In genomic region chr13:42822545-42822944, GRCm38 (mm10) we compare ENCODE assay signal across 9 mouse cellular contexts.
DNase-seq lines count a peak whose midpoint lies in the region; ATAC-seq lines count a peak whose summit lies in the region.
"Had no signal": no experiment of that assay in that cellular context is flagged by ENCODE, and none has a peak within 500 bp of the region (broad histone marks: within the 10 kb centered on the region; RNA-seq: fewer than 3 reads in every experiment).

No protein-coding gene starts in this region.

- WGBS in intestine, embryonic 15.5 days = 21% methylated on average over 10 of the region's 10 CpGs
- WGBS in midbrain, embryonic 16.5 days = 22% methylated on average over 10 of the region's 10 CpGs

- no peaks in the 10 kb centered on the region for H3K36me3 ChIP-seq in intestine, embryonic 15.5 days
- H3K36me3 ChIP-seq in midbrain, embryonic 16.5 days (ENCODE audit: control insufficient read depth, insufficient read depth, low read length) = no peaks in the 10 kb centered on the region

- no peaks in the 10 kb centered on the region for H3K27me3 ChIP-seq in intestine, embryonic 15.5 days (replicated peaks)
- no peaks in the 10 kb centered on the region for H3K27me3 ChIP-seq in midbrain, embryonic 16.5 days (ENCODE audit: control insufficient read depth, insufficient read depth, low read depth, low read length)

- H3K27ac ChIP-seq in intestine, embryonic 15.5 days = no peak overlapping the region
- no peak overlapping the region for H3K27ac ChIP-seq in midbrain, embryonic 16.5 days (ENCODE audit: low read length)

- no peaks in the 10 kb centered on the region for H3K4me1 ChIP-seq in intestine, embryonic 15.5 days (replicated peaks)
- H3K4me1 ChIP-seq in midbrain, embryonic 16.5 days (ENCODE audit: control insufficient read depth, insufficient read depth, low read length) = peaks cover 13% of the 10 kb centered on the region; the same call in 1 of the 2 replicates
- H3K4me1 ChIP-seq: megakaryocyte, embryonic 14.5 days had no signal

- H3K9ac ChIP-seq in intestine, embryonic 15.5 days = no peak overlapping the region
- H3K9ac ChIP-seq in midbrain, embryonic 16.5 days (ENCODE audit: low read depth, low read length) = no peak overlapping the region

- no peak overlapping the region for H3K4me2 ChIP-seq in intestine, embryonic 15.5 days (replicated peaks)
- no peak overlapping the region for H3K4me2 ChIP-seq in midbrain, embryonic 16.5 days (ENCODE audit: low read length)

- DNase-seq in adrenal gland, adult 18-20 months (ENCODE audit: low spot score in 2 of 2) = peak; percentile 83 to 86
- peak; percentile 89 to 93 for DNase-seq in cerebellum, postnatal 25 days
- DNase-seq in gastrocnemius, adult 8-10 months (ENCODE audit: low spot score in 2 of 2) = peak; percentile 25 to 31
- peak; percentile 80 to 88 for DNase-seq in left cerebral cortex, postnatal 25 days (ENCODE audit: low spot score in 2 of 2)
- DNase-seq in spleen, adult 18-20 months = peak; percentile 14 to 72

- intact Hi-C loops in left cerebral cortex, postnatal 25 days (cut with DNase I) = loop anchor here (2.0 to 10.0 kb wide), 4 partner anchors 140 to 518 kb away; partner anchors contain the start of genes Edn1 and Phactr1

- H3K4me3 ChIP-seq in intestine, embryonic 15.5 days (replicated peaks) = no peak overlapping the region
- no peak overlapping the region for H3K4me3 ChIP-seq in midbrain, embryonic 16.5 days (ENCODE audit: low read depth, low read length)
- H3K4me3 ChIP-seq: megakaryocyte, embryonic 14.5 days had no signal

- ATAC-seq in intestine, embryonic 15.5 days = peak; percentile 59
- peak; percentile 76 for ATAC-seq in midbrain, embryonic 16.5 days
- no peak for ATAC-seq in erythroid progenitor cell, adult 5-6 weeks (replicated peaks; ENCODE audit: low FRiP score, poor library complexity, severe bottlenecking)

- H3K9me3 ChIP-seq in intestine, embryonic 15.5 days = no peaks in the 10 kb centered on the region
- no peaks in the 10 kb centered on the region for H3K9me3 ChIP-seq in midbrain, embryonic 16.5 days (replicated peaks; ENCODE audit: control insufficient read depth, low read length, poor library complexity, severe bottlenecking)

Comparison
In these comparisons a context has a peak if more than half of its experiments do, and no peak if none do; other contexts are left out.
1. DNase-seq: peak in every context shown above with its lines; median percentile 91 in cerebellum, postnatal 25 days; 84 in adrenal gland, adult 18-20 months; 84 in left cerebral cortex, postnatal 25 days; 43 in spleen, adult 18-20 months; 28 in gastrocnemius, adult 8-10 months.